Mouse (Mus musculus): Measurements from ENCODE around the gene Vat1l. TPM values are rescaled to one million over a fixed set of nuclear protein-coding genes. Genes with fewer than 3 reads are reported as not detected.

Gene Vat1l
- polyA plus RNA-seq (2016; fragmentation: Nextera tagmentation; extraction: Ambion mirVana) = 15.9 and 16.0 TPM in 2 replicates

DNA sequence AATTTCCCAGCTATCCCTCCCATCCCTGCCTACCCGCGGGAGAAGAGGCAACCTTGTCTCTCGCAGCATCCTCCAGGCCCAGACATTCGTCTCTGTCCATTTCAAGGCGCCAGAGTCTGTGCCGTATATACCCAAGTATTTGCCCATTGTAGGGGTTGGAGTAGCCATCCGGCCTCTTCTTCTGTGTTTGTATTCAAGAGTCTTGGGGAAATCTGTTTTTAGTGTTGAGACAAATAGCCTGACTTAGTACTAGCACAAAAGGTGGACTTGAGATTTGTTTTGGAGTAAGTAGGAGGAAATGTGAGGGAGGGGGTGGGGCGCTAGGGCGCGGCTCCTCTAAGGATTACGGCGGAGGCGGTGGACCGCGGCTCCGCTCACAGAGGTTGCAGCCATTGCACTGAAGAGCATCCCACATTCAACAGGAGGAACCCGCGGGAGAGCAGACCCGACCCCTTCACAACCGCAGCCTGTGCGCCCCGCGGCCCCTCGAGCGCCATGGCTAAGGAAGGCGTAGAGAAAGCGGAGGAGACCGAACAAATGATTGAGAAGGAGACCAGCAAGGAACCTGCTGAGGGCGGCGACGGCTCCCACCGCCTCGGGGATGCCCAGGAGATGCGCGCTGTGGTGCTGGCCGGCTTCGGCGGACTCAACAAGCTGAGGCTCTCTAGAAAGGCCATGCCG lies at the start of gene Vat1l:
Gene Vat1l, plus strand, starts transcription at position 392 of the 681 bp plus-strand sequence.
- H3K36me3 ChIP-seq (replicated peaks) = no peaks in the 10 kb centered on the region
- peaks cover 26% of the 10 kb centered on the region for H3K4me1 ChIP-seq
- H3K4me2 ChIP-seq = peak within 1 kb of the TSS; percentile 89
- no peaks in the 10 kb centered on the region for H3K9me3 ChIP-seq
- H3K9ac ChIP-seq = peak within 1 kb of the TSS; percentile 68
- peak; percentile 92 for ATAC-seq (ENCODE audit: low FRiP score)
- peak within 1 kb of the TSS; percentile 67 for H3K4me3 ChIP-seq (replicated peaks)
- WGBS = under 1% methylated on average over 39 of the region's 39 CpGs
- H3K27me3 ChIP-seq = peaks cover 14% of the 10 kb centered on the region
- 0 out of 2 replicates have a peak within 1 kb of the TSS, but pooled peaks have one; percentile 50 for H3K27ac ChIP-seq

DNA sequence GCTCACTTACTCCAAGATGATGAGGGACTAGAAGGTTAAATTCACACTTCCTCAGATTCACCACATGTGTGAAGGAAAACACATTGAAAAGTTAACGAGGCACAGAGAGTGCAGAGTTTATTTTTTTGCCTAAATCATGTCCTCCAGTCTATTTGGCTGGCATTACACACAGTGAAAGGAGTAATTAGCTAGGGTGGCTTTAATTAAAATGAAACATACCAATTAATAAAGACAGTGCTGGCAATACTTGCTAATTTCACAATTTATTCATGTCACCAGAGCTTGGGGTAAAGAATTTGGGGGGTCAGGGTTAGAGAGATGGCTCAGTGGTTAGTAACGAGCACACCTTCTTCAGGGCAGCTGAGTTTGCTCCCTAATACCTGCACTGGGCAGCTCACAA lies 46.8 kb upstream of the Vat1l start:
- no peaks in the 10 kb centered on the region for H3K36me3 ChIP-seq (replicated peaks)
- H3K27ac ChIP-seq = no peak overlapping the region
- H3K4me3 ChIP-seq (replicated peaks) = no peak overlapping the region
- no peaks in the 10 kb centered on the region for H3K27me3 ChIP-seq
- no peak overlapping the region for H3K9ac ChIP-seq
- 47% methylated on average over 2 of the region's 2 CpGs for WGBS
- no peak for ATAC-seq (ENCODE audit: low FRiP score)
- H3K4me2 ChIP-seq = no peak overlapping the region
- no peaks in the 10 kb centered on the region for H3K9me3 ChIP-seq
- H3K4me1 ChIP-seq = no peaks in the 10 kb centered on the region

DNA sequence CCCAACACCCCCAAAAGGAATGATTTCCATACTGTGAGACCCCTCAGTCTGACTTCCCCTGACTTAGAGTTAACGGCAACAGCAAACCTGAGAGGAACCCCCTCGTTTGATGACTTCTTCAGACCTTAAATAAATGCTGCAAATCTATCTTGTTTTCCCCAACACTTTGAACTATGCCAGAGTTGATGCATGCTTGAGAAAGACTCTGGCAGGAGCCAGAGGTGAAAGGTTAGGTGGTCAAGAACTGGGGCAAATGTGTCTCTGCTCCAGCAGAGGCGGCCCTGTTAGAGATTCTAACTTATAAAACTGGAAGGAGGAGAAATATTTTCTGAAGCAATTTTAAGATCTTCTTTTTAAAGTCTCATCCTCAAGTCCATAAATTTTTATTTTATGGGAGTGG lies 45.7 kb upstream of the Vat1l start:
- Histone ChIP-seq H3K4me1 (no peaks in the 10 kb centered on the region), H3K27me3 (no peaks in the 10 kb centered on the region), H3K27ac (no peak overlapping the region), H3K36me3 (replicated peaks) (no peaks in the 10 kb centered on the region), H3K9ac (no peak overlapping the region), H3K9me3 (no peaks in the 10 kb centered on the region), H3K4me2 (no peak overlapping the region), H3K4me3 (replicated peaks) (no peak overlapping the region)
- no peak for ATAC-seq (ENCODE audit: low FRiP score)
- WGBS = 81% methylated on average over 3 of the region's 3 CpGs

DNA sequence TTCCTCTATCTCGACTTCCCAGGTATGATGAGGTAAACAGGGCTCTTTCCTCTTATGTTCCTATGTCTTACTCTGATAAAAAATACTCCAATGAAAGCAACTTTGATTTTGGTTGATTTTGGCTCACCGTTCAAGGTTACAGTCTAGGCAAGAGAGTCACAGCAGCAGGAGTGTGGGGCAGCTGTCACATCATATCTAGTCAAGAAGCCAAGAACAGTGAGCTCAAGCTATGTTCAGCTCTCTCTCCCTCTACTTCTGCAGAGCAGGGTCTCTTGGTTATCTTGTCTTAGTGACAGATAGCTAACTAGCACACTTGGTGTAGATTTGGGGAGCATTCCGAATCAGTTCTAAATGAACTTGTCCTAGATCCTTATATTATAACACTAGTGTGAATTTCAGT lies 41.5 kb upstream of the Vat1l start:
- H3K4me1 ChIP-seq = peaks cover 6% of the 10 kb centered on the region; the same call in 1 of the 2 replicates
- ATAC-seq (ENCODE audit: low FRiP score) = no peak
- WGBS = 85% methylated on average over 3 of the region's 3 CpGs

DNA sequence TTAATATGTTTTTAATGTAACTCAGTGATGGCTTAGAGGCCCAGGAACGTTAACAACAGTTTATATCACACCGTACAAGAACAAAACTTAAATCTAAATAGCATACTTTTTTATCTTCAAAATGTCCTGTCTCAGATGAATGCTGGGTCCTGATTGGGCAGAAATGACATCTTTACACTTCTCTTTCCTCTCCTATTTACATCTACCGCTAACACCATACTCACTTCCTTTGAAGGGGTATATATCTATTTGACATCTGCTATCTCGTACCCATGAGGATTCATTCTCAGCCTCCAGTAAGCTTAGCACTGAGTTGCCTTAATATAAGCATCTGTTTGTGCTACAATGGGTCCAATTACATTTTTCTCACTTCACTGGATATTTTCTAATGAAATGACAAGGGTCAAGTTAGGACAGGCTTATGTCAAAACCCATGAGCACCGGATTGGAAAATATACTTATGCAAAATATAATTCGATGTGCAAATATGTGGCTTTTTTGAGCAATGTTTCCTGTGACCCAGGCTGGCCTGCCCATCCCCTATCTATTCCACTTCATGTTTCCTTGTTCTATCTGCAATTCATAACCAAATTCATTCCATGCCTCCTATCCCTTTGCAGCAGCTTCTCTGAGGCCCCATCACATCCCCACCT lies 40.8 kb upstream of the Vat1l start:
- H3K9ac ChIP-seq = no peak overlapping the region
- H3K4me3 ChIP-seq (replicated peaks) = no peak overlapping the region
- WGBS = 85% methylated on average over 6 of the region's 6 CpGs
- no peaks in the 10 kb centered on the region for H3K27me3 ChIP-seq
- no peaks in the 10 kb centered on the region for H3K36me3 ChIP-seq (replicated peaks)
- H3K4me2 ChIP-seq = no peak overlapping the region
- H3K4me1 ChIP-seq = peaks cover 6% of the 10 kb centered on the region; the same call in 1 of the 2 replicates
- ATAC-seq (ENCODE audit: low FRiP score) = 0 out of 2 replicates have a peak, but pooled peaks have one; percentile 30
- H3K27ac ChIP-seq = no peak overlapping the region
- no peaks in the 10 kb centered on the region for H3K9me3 ChIP-seq

More for the DNA sequence above, 41.5 kb upstream of the Vat1l start:
- Histone ChIP-seq H3K9me3 (no peaks in the 10 kb centered on the region), H3K4me3 (replicated peaks) (no peak overlapping the region), H3K27ac (no peak overlapping the region), H3K4me2 (no peak overlapping the region), H3K9ac (no peak overlapping the region), H3K36me3 (replicated peaks) (no peaks in the 10 kb centered on the region), H3K27me3 (no peaks in the 10 kb centered on the region)

DNA sequence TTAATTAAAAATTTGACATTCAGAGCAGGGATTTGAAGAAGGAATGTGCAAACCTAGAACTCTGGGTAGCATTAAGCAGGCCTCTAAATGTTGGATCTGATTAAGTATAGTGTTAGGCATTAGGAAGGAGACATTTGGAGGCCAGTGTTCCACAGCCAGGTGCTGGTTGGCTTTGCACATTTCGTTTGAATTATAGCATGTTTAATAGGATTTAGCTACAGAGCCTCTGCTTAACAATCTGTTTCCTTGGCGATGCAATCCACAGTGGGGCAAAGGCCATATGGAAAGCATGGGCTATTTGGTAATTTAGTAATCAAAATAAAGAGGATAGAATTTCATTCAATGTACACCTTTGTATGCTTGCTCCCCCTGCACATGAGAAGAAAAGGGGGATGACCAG lies 39.7 kb upstream of the Vat1l start:
- H3K4me3 ChIP-seq (replicated peaks) = no peak overlapping the region
- no peaks in the 10 kb centered on the region for H3K36me3 ChIP-seq (replicated peaks)
- ATAC-seq (ENCODE audit: low FRiP score) = 0 out of 2 replicates have a peak, but pooled peaks have one; percentile 33
- H3K27ac ChIP-seq = no peak overlapping the region
- WGBS = 49% methylated on average over 2 of the region's 2 CpGs
- H3K9ac ChIP-seq = no peak overlapping the region
- H3K4me1 ChIP-seq = peaks cover 6% of the 10 kb centered on the region; the same call in 1 of the 2 replicates
- no peaks in the 10 kb centered on the region for H3K9me3 ChIP-seq
- no peak overlapping the region for H3K4me2 ChIP-seq
- H3K27me3 ChIP-seq = no peaks in the 10 kb centered on the region

DNA sequence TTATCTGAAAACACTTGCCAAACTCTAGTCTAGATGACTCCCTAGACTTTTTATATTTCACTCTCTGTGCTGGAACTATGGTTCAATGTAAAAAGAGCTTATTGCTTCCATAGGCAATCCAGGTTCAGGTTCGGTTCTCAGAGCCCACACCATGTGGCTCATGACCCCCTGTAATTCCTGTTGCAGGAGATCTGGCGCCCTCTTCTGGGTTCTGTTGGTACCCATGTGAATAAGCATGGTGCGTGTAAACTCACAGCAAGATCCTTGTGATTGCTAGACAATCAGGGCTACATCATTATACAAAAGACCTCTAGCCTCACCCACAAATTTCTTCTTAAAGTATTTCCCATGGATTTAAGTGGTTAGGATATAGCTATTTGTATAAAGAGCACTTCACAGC lies 28.7 kb upstream of the Vat1l start:
- H3K27ac ChIP-seq = no peak overlapping the region
- H3K4me3 ChIP-seq (replicated peaks) = no peak overlapping the region
- no peak overlapping the region for H3K9ac ChIP-seq
- H3K9me3 ChIP-seq = no peaks in the 10 kb centered on the region
- H3K4me1 ChIP-seq = no peaks in the 10 kb centered on the region
- 70% methylated on average over 3 of the region's 3 CpGs for WGBS
- no peak overlapping the region for H3K4me2 ChIP-seq
- H3K27me3 ChIP-seq = no peaks in the 10 kb centered on the region
- H3K36me3 ChIP-seq (replicated peaks) = no peaks in the 10 kb centered on the region
- no peak for ATAC-seq (ENCODE audit: low FRiP score)

DNA sequence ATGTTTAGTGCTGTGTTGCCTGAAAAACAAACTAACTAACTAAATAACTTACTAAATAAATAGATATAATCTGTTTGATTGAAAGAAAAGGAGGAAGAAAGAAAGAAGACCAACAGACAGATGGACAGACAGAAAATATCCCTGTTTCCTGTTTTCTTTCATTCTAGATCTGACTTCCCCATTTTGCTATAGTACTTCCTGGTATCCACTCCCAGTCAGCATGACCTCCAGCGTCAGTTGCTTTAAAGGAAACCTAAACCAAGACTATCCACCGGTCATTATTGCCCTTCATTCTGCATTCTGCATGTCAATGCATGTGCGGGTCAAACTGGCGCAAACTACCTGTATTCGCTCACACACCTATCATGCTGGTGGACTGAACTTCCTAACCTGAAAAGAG lies 12.1 kb upstream of the Vat1l start:
- Histone ChIP-seq H3K36me3 (replicated peaks) (no peaks in the 10 kb centered on the region), H3K27ac (no peak overlapping the region), H3K4me1 (no peaks in the 10 kb centered on the region), H3K9me3 (no peaks in the 10 kb centered on the region), H3K4me2 (no peak overlapping the region), H3K9ac (no peak overlapping the region), H3K4me3 (replicated peaks) (no peak overlapping the region), H3K27me3 (no peaks in the 10 kb centered on the region)
- WGBS = 87% methylated on average over 5 of the region's 5 CpGs
- no peak for ATAC-seq (ENCODE audit: low FRiP score)

DNA sequence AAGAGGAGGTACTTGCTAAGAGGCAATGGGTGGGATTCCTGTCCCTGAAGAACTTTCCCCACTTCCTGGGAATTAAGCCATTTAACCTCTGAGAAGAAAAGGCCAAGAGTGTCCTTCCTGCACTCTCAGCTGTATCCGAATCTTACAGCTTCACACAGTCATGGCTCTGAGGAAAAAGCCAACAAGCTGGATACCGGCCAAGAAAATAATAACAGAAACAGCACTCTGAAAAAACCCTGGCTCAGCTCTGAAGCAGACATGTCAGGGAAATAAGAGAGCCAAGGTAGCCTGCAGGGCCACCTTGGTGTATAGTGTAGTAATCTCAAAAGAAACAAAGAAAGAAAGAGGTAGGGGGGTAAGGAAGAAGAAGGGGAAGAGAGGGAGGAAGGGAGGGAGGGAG lies 6.4 kb upstream of the Vat1l start:
- Histone ChIP-seq H3K9ac (no peak overlapping the region), H3K4me2 (no peak overlapping the region), H3K27me3 (peaks cover 3% of the 10 kb centered on the region; the same call in 1 of the 2 replicates), H3K4me1 (no peaks in the 10 kb centered on the region; the same call in 1 of the 2 replicates), H3K27ac (no peak overlapping the region), H3K36me3 (replicated peaks) (no peaks in the 10 kb centered on the region), H3K4me3 (replicated peaks) (no peak overlapping the region), H3K9me3 (no peaks in the 10 kb centered on the region)
- no peak for ATAC-seq (ENCODE audit: low FRiP score)
- WGBS = 54% methylated on average over 2 of the region's 2 CpGs

DNA sequence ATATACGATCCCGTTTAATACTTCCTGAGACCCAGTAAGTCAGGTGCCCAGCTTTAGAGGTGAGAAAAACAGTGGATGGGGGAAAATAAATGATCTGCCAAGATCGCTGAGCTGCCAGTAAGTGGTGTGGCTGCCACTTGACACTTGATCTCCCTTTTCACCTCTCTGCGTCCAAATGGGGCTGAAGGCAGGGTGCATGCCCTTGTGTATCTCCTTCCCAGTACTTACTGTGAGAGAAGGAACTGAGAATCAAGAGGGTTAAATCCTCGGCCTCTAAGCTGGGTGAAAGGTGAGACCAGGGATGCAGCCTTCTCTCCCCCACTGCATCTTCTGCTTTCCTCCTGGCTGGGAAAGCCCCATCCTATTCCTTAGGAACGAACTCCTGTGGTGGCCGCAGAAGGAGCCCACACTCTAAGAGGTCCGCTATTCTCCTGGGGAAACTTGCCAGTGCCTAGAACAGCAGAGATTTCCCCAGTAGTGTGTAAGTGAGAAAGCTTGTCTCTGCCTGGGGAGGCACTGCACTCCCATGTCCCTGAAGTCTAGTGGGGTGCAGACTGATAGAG lies 1.1 kb downstream of the Vat1l start:
- Histone ChIP-seq H3K9ac (peak overlapping the region; percentile 47), H3K27me3 (peaks cover 14% of the 10 kb centered on the region), H3K4me1 (peaks cover 26% of the 10 kb centered on the region), H3K4me2 (peak overlapping the region; percentile 89), H3K4me3 (replicated peaks) (peak overlapping the region; percentile 67), H3K9me3 (0 out of 2 replicates have a peak, but pooled peaks cover under 1% of the 10 kb centered on the region), H3K36me3 (replicated peaks) (no peaks in the 10 kb centered on the region), H3K27ac (no peak overlapping the region)
- ATAC-seq (ENCODE audit: low FRiP score) = no peak
- 2% methylated on average over 8 of the region's 8 CpGs for WGBS

DNA sequence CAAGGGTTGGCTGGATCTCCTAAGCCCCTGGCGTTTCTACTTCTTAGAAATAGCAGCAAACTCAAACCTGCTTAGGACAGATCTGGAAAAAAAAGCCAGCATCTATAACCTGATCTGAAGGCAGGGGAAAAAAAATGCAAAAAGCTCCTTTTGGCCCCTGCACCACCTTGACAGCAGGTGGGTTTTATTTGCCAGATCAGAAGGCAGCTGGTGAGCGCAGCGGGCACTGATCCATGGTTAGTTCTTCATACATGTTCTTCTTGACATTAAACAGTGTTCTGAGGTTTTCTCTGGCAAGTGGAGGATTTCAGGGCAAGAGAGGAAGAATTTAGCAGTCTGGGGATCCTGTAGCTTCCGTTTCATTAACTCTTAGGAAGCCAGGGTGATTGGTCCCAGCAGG lies 1.6 kb downstream of the Vat1l start:
- 64% methylated on average over 4 of the region's 4 CpGs for WGBS
- H3K9me3 ChIP-seq = 0 out of 2 replicates have a peak, but pooled peaks cover 5% of the 10 kb centered on the region
- peaks cover 14% of the 10 kb centered on the region for H3K27me3 ChIP-seq
- H3K27ac ChIP-seq = no peak overlapping the region
- H3K4me3 ChIP-seq (replicated peaks) = peak overlapping the region; percentile 67
- no peaks in the 10 kb centered on the region for H3K36me3 ChIP-seq (replicated peaks)
- H3K9ac ChIP-seq = 0 out of 2 replicates have a peak overlapping the region, but pooled peaks have one; percentile 47
- H3K4me1 ChIP-seq = peaks cover 26% of the 10 kb centered on the region
- H3K4me2 ChIP-seq = peak overlapping the region; percentile 89
- no peak for ATAC-seq (ENCODE audit: low FRiP score)

DNA sequence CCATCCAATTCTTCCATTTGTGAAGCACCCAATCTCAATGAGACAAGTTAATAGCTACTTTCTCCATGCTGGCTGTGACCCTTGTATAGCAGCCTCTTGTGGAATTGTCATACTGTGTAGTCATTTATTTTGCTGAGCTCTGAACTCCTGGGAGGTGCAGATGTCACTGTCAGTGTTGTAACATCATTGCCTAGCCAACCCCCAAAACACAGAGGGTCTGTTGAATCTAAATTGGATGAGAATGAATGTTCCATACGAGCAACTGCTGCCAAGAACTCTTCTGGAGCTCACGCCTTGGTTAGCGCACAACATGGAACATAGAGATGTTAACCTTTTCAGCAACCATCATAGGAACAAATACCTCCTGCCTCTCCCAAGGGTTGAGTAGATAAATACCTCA lies 15.4 kb downstream of the Vat1l start:
- WGBS = 89% methylated on average over 3 of the region's 3 CpGs
- Histone ChIP-seq H3K36me3 (replicated peaks) (no peaks in the 10 kb centered on the region), H3K4me1 (no peaks in the 10 kb centered on the region), H3K27ac (no peak overlapping the region), H3K27me3 (no peaks in the 10 kb centered on the region), H3K9ac (no peak overlapping the region), H3K4me2 (no peak overlapping the region), H3K4me3 (replicated peaks) (no peak overlapping the region), H3K9me3 (no peaks in the 10 kb centered on the region)
- ATAC-seq (ENCODE audit: low FRiP score) = no peak

All from forebrain, embryonic 12.5 days (tissue).